Mouse (Mus musculus) cortical plate, adult 2 months (tissue): ENCODE data around the gene Mink1. TPM values are rescaled to one million over a fixed set of nuclear protein-coding genes. Genes with fewer than 3 reads are reported as not detected.
A peak's percentile ranks its signal among the peaks of the same experiment; 100 is the strongest.

Source experiments
- H3K27ac ChIP-seq: fragments of 200-500 bp; 2 replicates; pipeline ENCODE4 v1.5.1; 2012; ENCODE audit warnings: low read length, control low read depth, inconsistent platforms; ENCODE audit not compliant: insufficient read depth
- H3K4me1 ChIP-seq: fragments of 200-500 bp; 2 replicates; pipeline ENCODE4 v1.6.1; 2011; ENCODE audit warnings: low read length; ENCODE audit not compliant: control insufficient read depth, insufficient read depth
- H3K4me3 ChIP-seq: fragments of 200-500 bp; 2 replicates; pipeline ENCODE4 v1.5.1; 2011; ENCODE audit warnings: mild to moderate bottlenecking, low read length, control low read depth; ENCODE audit not compliant: insufficient read depth
- CTCF ChIP-seq: fragments of 200-500 bp; IDR thresholded peaks from 2 replicates; pipeline ENCODE4 v1.5.1; 2011; ENCODE audit warnings: mild to moderate bottlenecking, control low read depth, low read length; ENCODE audit not compliant: insufficient read depth; ENCODE audit errors: extremely low read depth
- POLR2A ChIP-seq: fragments of 200-500 bp; IDR thresholded peaks from 2 replicates; pipeline ENCODE4 v1.6.1; 2011; ENCODE audit warnings: mild to moderate bottlenecking, low read length, control low read depth; ENCODE audit not compliant: insufficient read depth; ENCODE audit errors: extremely low read depth
- polyA plus RNA-seq: library from polyadenylated mRNA; depleted of rRNA; stranded (reverse); fragments of >200 nt; gene quantifications from 2 replicates; pipeline ENCODE4 v1.2.3, GENCODE M21; 2012

The Mink1 gene
- polyA plus RNA-seq, 1 experiment, result 318 TPM

DNA sequence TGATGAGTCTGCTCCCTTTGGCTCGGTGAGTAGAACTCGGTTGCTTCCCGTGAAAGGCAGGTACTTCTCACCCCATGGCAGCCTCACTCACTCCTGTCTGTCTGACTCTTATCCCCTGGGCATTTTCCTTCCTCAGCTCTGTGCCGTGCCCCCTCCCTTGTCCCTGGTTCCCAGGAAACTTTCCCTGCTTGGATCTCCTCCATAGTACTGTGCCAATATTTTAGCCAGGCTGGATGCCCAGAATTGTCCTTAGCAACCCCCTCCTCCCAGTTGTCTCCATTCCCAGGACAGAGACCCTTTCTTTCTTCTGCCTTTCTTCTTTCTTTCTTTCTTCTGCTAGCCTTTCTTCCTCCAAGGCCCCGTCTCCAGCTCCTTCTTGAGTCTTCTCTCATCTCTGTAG lies 21.3 kb upstream of the Mink1 start:
- Histone ChIP-seq H3K4me1 (0 out of 2 replicates have a peak, but pooled peaks cover 1% of the 10 kb centered on the region), H3K27ac (peak overlapping the region; percentile 58; the same call in 1 of the 2 replicates), H3K4me3 (peak overlapping the region; percentile 8; the same call in 1 of the 2 replicates)
- TF ChIP-seq POLR2A, result no peak
- no peak for TF ChIP-seq CTCF

DNA sequence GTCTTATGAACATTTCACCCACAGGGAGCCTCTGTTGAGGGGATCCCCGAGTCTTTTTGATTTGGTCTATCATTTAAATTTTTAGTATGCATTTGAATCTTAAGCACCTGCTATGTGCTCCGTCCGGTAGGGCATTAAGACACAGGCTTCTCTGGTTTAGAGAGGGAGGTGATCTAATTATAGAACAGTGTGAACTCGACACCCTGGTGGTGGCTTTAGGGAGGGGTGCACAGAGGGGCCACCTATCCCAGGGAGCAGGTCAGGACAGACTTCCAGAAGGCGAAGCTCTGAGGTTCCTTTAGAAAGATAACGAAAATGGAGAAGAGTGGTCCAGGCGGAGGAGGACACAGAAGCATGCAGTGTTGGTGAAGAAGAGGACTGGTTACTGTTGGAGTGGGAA lies 18.2 kb upstream of the Mink1 start:
- H3K4me3 ChIP-seq, result no peak overlapping the region
- no peak overlapping the region for H3K27ac ChIP-seq
- no peak for TF ChIP-seq CTCF
- TF ChIP-seq POLR2A, result no peak
- 0 out of 2 replicates have a peak, but pooled peaks cover 1% of the 10 kb centered on the region for H3K4me1 ChIP-seq

DNA sequence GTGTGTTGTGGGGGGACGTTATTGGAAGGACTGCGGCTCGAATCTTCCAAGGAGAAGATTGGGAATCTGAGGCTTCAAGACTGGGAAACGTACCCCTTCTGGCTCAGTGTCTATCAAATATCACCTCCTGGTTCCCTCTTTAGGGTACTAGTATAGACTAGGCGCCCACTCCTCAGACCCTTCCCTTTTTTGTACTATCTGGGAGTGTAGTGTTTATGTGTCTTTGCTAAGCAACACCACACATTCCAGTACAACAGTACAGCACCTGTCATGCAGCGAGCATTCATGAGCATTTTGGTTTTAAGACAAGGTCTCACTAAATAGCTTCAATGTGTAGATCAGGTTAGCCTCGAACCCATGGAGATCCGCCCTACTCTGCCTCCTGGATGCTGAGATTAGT lies 11.2 kb upstream of the Mink1 start:
- H3K27ac ChIP-seq, result no peak overlapping the region
- TF ChIP-seq POLR2A (no peak), CTCF (no peak)
- no peak overlapping the region for H3K4me3 ChIP-seq
- no peaks in the 10 kb centered on the region for H3K4me1 ChIP-seq

DNA sequence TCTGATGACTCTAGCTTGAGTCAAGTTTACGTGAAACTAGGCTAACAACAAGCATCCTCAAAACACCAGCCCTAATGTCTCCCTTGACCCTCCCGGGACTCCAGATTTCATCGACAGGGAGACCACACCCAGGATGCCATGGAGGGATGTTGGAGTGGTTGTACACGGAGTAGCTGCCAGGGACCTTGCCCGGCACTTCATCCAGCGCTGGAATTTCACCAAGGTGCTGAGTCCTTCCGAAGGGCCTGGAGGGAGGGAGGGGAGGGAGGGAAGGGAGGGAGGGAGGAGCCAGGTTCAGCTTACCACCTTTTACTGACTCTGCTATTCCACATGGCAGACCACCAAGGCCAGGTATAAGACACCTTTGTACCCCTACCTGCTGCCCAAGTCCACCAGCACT lies 8.7 kb upstream of the Mink1 start:
- Histone ChIP-seq H3K4me1 (no peaks in the 10 kb centered on the region), H3K4me3 (no peak overlapping the region), H3K27ac (no peak overlapping the region)
- no peak for TF ChIP-seq CTCF

DNA sequence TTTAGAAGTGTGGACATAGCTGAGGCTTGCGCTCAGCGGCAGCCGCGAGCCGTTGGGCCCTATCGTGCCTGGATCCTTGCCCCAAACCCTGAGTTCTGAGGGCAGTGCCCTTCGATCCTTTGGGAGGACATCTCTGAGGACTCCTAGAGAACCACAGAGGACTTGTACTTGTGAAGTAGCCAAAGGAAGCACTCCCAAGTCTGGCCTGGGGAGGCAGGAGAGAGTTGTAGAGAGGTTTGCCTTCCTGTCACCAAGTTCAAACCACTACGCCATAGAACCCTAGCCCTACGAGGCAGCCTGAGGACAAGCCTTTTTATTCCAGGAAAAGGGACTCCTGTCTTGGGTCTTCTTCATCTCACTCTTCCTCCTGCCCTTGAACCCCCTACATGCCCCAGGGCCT lies 5.1 kb upstream of the Mink1 start:
- TF ChIP-seq POLR2A (no peak), CTCF (no peak)
- H3K4me3 ChIP-seq, result no peak overlapping the region
- no peaks in the 10 kb centered on the region; the same call in 1 of the 2 replicates for H3K4me1 ChIP-seq
- H3K27ac ChIP-seq, result no peak overlapping the region

DNA sequence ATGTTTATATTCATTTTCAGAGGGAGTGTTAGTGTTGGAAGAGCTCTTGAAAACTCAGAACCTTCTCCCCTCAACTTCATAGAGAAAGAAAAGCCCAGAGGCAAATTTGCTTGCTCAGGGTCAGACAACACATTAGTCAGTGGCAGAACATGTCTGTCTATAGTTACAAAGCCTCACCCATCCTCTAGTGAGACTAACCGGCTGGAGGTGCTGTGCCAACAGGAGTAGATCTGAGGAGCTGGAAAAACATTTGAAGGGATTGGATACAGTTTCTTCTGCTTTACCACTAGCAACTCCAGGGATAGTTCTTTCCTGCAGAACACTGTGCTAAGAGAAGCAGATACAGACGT lies 769 bp upstream of the Mink1 start:
- Histone ChIP-seq H3K4me1 (peaks cover 5% of the 10 kb centered on the region), H3K27ac (0 out of 2 replicates have a peak overlapping the region, but pooled peaks have one; percentile 98), H3K4me3 (peak overlapping the region; percentile 86)
- TF ChIP-seq CTCF (0 out of 2 replicates have a peak, but pooled peaks have one; percentile 16), POLR2A (no peak)

DNA sequence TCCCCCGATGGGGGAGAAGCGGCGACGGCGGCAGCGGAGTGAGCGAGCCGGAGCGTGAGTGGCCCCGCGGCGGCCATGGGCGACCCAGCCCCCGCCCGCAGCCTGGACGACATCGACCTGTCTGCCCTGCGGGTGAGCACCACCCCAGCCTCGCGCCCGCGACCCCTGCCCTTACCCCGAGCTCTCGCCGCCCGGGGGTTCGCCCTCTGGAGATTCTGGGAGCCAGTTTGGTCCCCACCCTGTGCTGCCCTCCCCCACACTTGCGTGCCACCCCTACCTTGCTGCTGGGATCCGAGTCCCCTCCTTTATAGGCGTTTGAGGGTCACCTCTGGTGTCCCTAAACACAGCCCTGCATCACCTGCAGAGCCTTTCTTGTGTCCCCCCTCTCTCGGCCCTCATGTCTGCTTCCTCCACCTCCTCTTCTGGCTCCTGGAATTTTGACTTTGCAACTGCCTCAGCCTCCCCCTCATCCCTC lies 351 bp downstream of the Mink1 start:
- peaks cover 10% of the 10 kb centered on the region for H3K4me1 ChIP-seq
- H3K27ac ChIP-seq, result peak overlapping the region; percentile 67
- TF ChIP-seq CTCF (no peak), POLR2A (no peak)
- H3K4me3 ChIP-seq, result peak overlapping the region; percentile 86

DNA sequence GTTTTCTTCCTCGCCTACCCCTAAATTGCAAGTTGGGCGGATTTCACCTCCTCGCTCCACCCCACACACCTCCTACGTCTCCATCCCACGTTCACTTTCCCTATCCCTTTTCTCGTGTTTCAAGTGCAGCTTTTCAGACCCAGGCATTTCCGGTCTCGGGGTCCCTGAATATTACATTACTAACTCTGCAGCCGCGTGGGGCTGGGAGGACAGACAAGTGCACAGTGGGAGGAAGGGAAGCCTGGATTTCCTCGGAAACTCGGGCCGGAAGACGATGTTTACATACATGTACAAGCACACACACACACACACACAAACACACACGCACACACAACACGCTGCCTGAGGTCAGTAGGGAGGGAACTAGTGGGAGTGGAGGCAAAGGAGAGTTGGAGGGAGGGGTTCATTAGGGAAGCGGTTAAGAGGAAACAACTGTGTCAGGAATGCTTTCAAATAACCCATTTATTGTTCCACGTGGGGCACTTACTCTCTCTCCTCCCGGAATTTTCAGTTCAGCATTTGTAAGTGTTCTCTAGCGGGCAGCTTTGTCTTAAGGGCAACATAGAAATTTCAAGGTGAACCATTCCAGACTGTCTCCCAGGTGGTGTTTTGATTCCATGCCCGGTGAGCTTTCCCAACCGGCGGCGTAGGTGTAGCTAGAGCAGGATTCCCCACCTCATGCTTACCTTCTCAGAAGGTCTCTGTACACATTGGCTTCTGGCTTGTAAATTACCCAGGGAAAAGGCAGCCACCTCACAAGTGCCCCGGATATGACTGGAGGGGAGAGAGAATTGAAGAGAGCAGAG lies 992 bp downstream of the Mink1 start:
- Histone ChIP-seq H3K4me1 (peaks cover 10% of the 10 kb centered on the region), H3K27ac (0 out of 2 replicates have a peak overlapping the region, but pooled peaks have one; percentile 67), H3K4me3 (peak overlapping the region; percentile 86)
- TF ChIP-seq POLR2A, result no peak
- TF ChIP-seq CTCF, result no peak

DNA sequence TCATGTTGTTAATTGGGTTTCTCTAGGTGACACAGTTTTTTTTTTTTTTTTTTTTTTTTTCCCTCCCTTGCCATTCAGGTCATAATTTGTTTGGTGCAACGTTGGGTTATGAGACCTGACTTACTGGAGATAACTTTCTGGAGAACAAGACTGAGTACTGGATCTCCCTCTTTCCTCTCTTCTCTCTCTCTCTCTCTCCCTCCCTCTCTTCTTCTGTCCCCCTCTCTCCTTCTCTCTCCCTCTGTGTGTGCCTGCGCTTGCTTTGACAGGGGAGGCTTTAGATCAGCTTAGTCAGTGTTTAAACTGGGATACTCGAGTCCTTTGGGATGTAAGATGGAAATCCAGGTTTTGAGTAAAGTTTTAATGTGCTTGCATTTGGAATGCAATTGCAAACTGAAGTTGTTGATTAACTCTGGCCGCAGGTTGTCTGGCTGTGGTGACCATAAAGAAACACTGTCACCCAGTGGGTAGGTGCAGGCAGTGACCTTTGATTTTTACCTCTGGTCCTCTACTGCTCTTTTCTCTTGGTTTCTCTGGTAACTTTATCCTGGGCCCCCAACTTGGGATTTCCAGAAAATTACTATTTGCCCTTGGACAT lies 1.7 kb downstream of the Mink1 start:
- Histone ChIP-seq H3K27ac (0 out of 2 replicates have a peak overlapping the region, but pooled peaks have one; percentile 33), H3K4me3 (peak overlapping the region; percentile 86), H3K4me1 (peaks cover 10% of the 10 kb centered on the region)
- TF ChIP-seq CTCF (no peak), POLR2A (no peak)
